Mouse (Mus musculus): ENCODE data around the gene Rai1.

The Rai1 gene

DNA sequence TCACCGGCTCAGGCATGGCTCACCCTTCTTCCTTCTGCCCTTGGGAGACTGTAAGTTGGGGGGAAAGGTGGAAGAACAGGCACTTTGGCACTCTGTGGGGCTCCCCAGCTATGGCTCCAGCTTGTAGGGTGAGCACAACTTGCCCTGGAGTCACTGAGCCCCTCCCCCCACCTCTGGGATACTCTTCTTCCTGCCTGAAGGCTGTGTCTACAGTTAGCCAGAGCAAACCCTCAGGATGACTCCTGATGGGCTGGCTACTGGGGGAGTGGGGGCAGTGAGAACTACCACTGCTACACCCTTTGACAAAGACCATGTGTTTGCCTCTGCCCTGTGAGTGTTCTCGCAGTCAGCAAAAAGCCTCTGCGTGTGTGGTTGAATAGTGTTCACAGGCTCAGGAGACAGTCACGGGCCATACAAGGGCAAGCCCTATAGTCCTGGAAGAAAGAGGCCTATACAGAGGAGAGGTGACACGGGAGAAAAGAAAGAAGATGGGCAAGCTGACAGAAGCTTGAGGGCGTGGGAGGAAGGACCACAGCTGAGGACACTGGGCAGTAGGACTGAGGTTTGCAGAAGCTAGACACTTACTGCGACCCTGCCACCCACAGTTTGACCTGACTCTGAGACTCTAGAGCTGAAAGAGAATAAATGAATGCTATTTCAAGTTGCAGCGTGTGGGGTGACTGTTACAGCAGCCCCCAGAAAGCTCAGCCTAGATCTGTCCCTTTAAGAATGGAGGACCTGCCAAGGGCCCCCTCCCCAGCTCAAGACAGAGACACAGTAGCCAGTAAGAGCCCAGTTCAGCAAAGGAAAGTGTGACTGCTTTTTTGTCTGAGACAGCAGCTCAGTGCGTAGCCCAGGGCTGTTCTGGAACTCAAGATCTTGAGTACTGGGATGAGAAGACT is 9.7 kb upstream of the Rai1 start:
- DNase-seq, result no peak

- no peak for DNase-seq
These were observed 5.1 kb upstream of the Rai1 start for GRCm38 (mm10) chr11:60099555-60100186.

GRCm38 (mm10) chr11:60100827-60101555 is 3.8 kb upstream of the Rai1 start:
- no peak for DNase-seq

GRCm38 (mm10) chr11:60101986-60102385 is 2.8 kb upstream of the Rai1 start:
- DNase-seq, result no peak

- no peak for DNase-seq
These were observed 2.1 kb upstream of the Rai1 start for GRCm38 (mm10) chr11:60102664-60103063.

DNA sequence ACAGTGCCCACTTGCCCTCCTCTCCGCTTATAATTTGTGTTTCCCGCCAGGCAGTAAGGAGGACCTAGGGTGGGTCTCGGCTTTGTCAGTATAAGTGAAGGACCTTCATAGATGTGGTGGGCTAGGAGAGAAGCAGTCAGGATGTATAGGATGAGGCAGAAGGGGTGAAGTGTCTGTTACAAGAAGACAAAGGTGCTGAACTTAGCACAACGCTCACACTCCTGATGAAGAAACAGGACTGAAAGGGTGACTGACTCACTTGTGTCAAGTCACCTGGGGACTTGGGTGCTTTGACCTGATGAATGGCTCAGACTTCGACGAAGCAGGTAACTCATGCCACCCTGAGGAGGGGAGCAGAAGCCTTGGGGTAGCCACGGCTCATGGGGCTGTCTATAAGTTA is 1.2 kb upstream of the Rai1 start:
- DNase-seq, result no peak

GRCm38 (mm10) chr11:60105593-60106542 is 1.1 kb downstream of the Rai1 start:
- DNase-seq, result peak; percentile 65

- peak; percentile 37 for DNase-seq
These were observed 1.8 kb downstream of the Rai1 start for GRCm38 (mm10) chr11:60106543-60107110.

GRCm38 (mm10) chr11:60107449-60107848 is 2.6 kb downstream of the Rai1 start:
- DNase-seq, result no peak

- no peak for DNase-seq
These were observed 3.9 kb downstream of the Rai1 start for GRCm38 (mm10) chr11:60108631-60109172.

DNA sequence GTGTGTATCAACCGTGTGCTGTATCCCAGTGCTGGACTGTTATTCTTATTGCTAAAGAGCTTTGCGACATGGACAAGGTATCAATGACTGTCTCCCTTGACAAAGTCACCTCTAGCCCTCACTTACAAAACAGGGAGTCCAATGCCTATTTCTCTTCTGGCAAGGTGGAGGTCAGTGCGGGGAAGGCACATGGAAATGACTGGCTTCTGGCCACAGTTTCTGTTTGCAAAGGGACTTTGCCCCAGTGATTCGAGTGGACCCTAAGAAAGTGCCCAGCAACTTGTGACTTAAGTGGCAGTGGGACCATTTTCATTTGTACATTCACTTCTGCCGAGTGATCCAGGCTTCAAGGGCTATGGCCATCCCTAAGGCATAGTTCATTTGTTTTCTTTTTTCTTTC is 5.6 kb downstream of the Rai1 start:
- DNase-seq, result no peak

DNA sequence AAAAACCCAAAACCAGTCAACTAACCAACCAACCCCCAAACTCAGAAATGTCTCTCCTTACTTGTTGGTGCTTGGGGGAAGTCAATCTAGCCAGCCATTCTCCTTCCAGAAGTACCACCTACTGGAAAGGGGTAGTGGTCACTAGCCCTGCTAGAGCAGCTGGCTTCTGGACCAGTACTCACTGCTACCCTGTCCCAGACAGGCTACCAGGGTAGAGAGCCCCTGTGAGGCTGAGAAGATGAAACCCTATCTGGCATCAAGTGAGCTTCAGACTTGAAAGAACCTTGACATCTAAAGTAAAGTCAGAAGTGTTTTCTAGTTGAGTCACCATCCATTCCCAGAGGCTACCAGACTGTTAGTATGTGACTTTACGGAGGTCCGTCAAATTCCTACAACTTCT is 6.8 kb downstream of the Rai1 start:
- no peak for DNase-seq

GRCm38 (mm10) chr11:60113624-60114023 is 8.8 kb downstream of the Rai1 start:
- no peak for DNase-seq

- DNase-seq, result no peak
These were observed 9.6 kb downstream of the Rai1 start for GRCm38 (mm10) chr11:60114296-60115023.

DNA sequence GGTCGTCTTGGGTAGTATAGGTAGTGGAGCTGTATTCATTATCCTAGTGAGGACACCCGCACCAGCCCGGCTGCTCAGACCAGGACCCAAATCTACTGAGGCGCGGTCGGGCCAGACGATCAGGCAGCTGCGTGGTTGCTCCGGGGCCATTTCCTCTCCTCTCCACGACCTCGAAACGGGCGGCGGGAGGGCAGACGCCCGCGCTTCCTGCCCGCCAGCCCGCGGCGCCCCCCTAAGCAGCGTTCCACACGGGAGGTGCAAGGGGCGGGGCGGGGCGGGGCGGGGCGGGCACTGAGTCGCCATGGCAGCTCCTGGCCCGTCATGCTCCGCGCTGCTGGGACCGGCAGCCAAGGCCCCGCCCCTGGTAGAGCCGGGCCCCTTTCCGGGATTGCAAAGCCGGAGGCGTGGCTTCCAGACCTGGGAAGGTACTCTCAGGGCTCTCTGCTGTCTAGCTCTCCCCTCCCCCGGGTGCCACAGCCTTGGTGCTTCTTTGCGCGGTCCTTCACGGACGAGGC is 10.3 kb downstream of the Rai1 start:
- DNase-seq, result peak; percentile 81

GRCm38 (mm10) chr11:60115638-60116276 is 10.9 kb downstream of the Rai1 start:
- DNase-seq, result no peak

- no peak for DNase-seq
These were observed 15.9 kb downstream of the Rai1 start for GRCm38 (mm10) chr11:60120586-60121262.

DNA sequence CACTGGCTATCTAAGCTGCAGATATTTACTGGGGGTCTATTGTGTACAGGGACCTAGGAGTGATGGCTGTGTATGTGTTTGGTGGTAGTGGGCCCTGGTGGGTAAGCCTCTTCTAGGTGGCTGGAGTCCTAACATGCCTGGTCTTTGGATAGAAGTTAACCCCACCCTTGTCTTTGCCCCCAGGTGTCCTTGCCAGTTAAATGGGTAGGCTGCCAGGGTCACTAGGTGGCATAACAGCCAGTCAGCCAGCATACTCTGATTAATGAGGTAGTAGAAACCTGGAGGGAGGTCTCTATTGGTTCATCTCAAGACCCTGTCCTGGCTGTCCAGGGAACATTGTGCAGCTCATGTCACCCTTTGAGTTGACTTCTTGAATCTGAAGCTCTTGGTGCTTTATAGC is 17.8 kb downstream of the Rai1 start:
- no peak for DNase-seq

DNA sequence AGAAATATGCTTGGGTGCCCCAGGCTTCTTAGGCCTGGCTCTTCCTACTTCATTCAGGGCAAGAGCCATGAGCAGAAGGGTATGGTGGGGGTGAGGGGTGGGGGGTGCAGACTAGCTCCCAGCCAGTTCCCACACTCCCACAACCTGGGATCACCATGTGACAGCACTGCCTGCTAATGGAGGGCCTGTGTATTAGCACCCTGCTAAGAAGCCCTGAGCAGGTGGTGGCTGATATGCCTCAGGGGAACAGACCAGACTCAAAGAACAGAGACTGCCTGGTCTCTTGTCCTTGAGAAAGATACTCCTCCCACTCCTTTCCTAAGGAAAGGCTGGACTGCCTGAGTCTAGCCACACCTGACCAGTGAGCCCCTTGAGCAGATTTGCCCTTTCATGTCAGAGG is 22.2 kb downstream of the Rai1 start:
- DNase-seq, result no peak
